Mouse (Mus musculus): ENCODE data around the gene Ago3. TPM values are rescaled to one million over a fixed set of nuclear protein-coding genes. Genes with fewer than 3 reads are reported as not detected.

Gene Ago3
- total and polyA plus RNA-seq, 3 experiments = 7.3 to 7.9 TPM; not detected in 1

DNA sequence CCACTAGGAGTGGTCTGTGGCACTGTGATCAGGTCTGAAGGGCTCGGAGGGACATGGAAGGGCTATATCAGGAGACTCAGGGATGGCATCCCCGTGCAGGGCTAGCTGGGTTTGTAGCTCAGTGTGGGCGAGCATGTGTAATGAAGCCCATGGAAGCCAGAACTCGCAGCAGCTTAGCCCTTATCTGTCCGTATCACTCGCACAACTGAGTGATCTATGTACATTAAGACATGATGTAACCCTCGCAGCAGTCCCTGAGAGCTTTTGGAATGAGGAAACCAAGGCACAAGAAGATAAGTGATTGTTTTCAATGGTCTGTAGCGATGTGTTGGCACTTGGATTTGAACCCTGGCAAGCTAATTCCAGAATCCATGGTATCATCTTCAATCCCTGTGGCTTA lies 145.8 kb downstream of the Ago3 start:
- Histone ChIP-seq H3K79me2 (ENCODE audit: control insufficient read depth, insufficient read depth, low read length, poor library complexity) (no peaks in the 10 kb centered on the region), H3K4me1 (ENCODE audit: control insufficient read depth in 1 of 2, insufficient read depth in 2 of 2, low read length in 2 of 2) (peaks cover 0 to 6% of the 10 kb centered on the region in 2 experiments; a peak in 3 of 4 replicates), H3K27me3 (ENCODE audit: control insufficient read depth in 1 of 2, insufficient read depth in 2 of 2, low read length in 2 of 2) (0 out of 4 replicates have a peak, but pooled peaks cover 0 to 2% of the 10 kb centered on the region in 2 experiments), H3K27ac (ENCODE audit: control insufficient read depth, low read depth, low read length) (no peak overlapping the region), H3K36me3 (ENCODE audit: control insufficient read depth in 1 of 2, insufficient read depth in 2 of 2, low read length in 2 of 2) (no peaks in the 10 kb centered on the region; a peak in 1 of 4 replicates), H3K4me3 (ENCODE audit: control insufficient read depth in 1 of 2, insufficient read depth in 1 of 2, low read depth in 2 of 2, low read length in 2 of 2) (peak overlapping the region in 1 of 2 experiments; percentile 24; a peak in 1 of 4 replicates), H3K9ac (ENCODE audit: control insufficient read depth, low read depth, low read length, poor library complexity, severe bottlenecking) (peak overlapping the region; percentile 9; the same call in 1 of the 2 replicates), H3K9me3 (replicated peaks; ENCODE audit: insufficient read depth, low read length) (no peaks in the 10 kb centered on the region)
- no peak for TF ChIP-seq JUND (IDR thresholded peaks at IDR 0.05; ENCODE audit: low read depth, low read length)
- peak; percentile 69 for TF ChIP-seq GATA1 (IDR thresholded peaks at IDR 0.05; ENCODE audit: low read depth, low read length)
- TF ChIP-seq TCF12 (IDR thresholded peaks at IDR 0.05; ENCODE audit: low read depth, low read length) = 0 out of 2 replicates have a peak, but pooled peaks have one; percentile 43
- TF ChIP-seq EP300 (IDR thresholded peaks at IDR 0.05; ENCODE audit: low read depth in 1 of 2, low read length in 2 of 2) = peak; percentile 18 to 43; a peak in 3 of 4 replicates
- no peak for TF ChIP-seq GABPA (IDR thresholded peaks at IDR 0.05; ENCODE audit: low read depth, low read length)
- 0 out of 2 replicates have a peak, but pooled peaks have one; percentile 29 for TF ChIP-seq MAX (IDR thresholded peaks at IDR 0.05; ENCODE audit: low read length)
- TF ChIP-seq ZKSCAN1 (IDR thresholded peaks at IDR 0.05; ENCODE audit: low read depth, low read length) = no peak
- TF ChIP-seq ZC3H11A (IDR thresholded peaks at IDR 0.05; ENCODE audit: low read depth, low read length) = no peak
- no peak for TF ChIP-seq SIN3A (IDR thresholded peaks at IDR 0.05; ENCODE audit: low read length)
- peak; percentile 24; the same call in 1 of the 2 replicates for TF ChIP-seq NRF1 (IDR thresholded peaks at IDR 0.05; ENCODE audit: insufficient read depth, low read depth, low read length, poor library complexity, severe bottlenecking)
- TF ChIP-seq ETS1 (IDR thresholded peaks at IDR 0.05; ENCODE audit: low read depth, low read length) = peak; percentile 62
- peak; percentile 65 for DNase-seq (ENCODE audit: low read depth, low spot score)

DNA sequence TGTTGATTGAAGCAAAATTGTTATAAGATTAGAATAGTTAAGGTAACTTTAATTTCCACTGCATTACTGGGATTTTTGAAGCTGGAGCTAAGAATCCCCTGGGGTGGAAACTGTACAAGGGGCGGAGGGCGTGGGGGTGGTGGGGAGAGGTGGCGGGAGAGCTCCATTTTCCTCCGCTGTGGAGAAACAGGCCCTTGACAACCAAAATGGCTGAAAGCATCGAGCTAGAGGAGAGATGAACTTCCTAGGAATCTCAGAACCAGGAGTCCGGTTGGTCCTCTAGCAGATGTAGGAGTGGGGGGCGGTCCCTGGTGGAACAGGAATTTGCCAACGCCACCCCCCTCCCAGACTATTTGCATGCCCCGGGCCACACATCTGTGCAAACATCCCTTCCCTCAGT lies 147.7 kb downstream of the Ago3 start:
- no peaks in the 10 kb centered on the region; a peak in 1 of 4 replicates for H3K36me3 ChIP-seq (ENCODE audit: control insufficient read depth in 1 of 2, insufficient read depth in 2 of 2, low read length in 2 of 2)
- H3K79me2 ChIP-seq (ENCODE audit: control insufficient read depth, insufficient read depth, low read length, poor library complexity) = no peaks in the 10 kb centered on the region
- no peak overlapping the region for H3K4me3 ChIP-seq (ENCODE audit: control insufficient read depth in 1 of 2, insufficient read depth in 1 of 2, low read depth in 2 of 2, low read length in 2 of 2)
- TF ChIP-seq GABPA (IDR thresholded peaks at IDR 0.05; ENCODE audit: low read depth, low read length) = no peak
- TF ChIP-seq E2F4 (IDR thresholded peaks at IDR 0.05; ENCODE audit: borderline replicate concordance, low read depth, low read length) = no peak
- no peak for TF ChIP-seq USF2 (IDR thresholded peaks at IDR 0.05; ENCODE audit: borderline replicate concordance in 1 of 2, insufficient read depth in 1 of 2, low read depth in 1 of 2, low read length in 2 of 2)
- H3K9ac ChIP-seq (ENCODE audit: control insufficient read depth, low read depth, low read length, poor library complexity, severe bottlenecking) = no peak overlapping the region
- H3K27me3 ChIP-seq (ENCODE audit: control insufficient read depth in 1 of 2, insufficient read depth in 2 of 2, low read length in 2 of 2) = no peaks in the 10 kb centered on the region
- no peak for DNase-seq (ENCODE audit: low read depth, low spot score)
- H3K27ac ChIP-seq (ENCODE audit: control insufficient read depth, low read depth, low read length) = no peak overlapping the region
- H3K4me1 ChIP-seq (ENCODE audit: control insufficient read depth in 1 of 2, insufficient read depth in 2 of 2, low read length in 2 of 2) = peaks cover 0 to 6% of the 10 kb centered on the region in 2 experiments; a peak in 3 of 4 replicates
- H3K9me3 ChIP-seq (replicated peaks; ENCODE audit: insufficient read depth, low read length) = no peaks in the 10 kb centered on the region

Other genes with a start within 250 kb of the Ago3 start
- gene Thrap3, start 226.8 kb downstream of the Ago3 start, total RNA-seq (2012; rRNA removed) = 158 and 177 TPM in 2 replicates
- gene Thrap3, start 226.8 kb downstream of the Ago3 start, polyA plus RNA-seq (2012; ENCODE audit: insufficient read depth in 1 of 2, insufficient read length in 2 of 2, low read depth in 1 of 2, low replicate concordance in 2 of 2, missing spikeins in 1 of 2) = 100 to 1,000 TPM; 310 to 471 TPM
- gene Map7d1, start 173.2 kb downstream of the Ago3 start, total RNA-seq (2012; rRNA removed) = 15.4 and 16.4 TPM in 2 replicates
- gene Map7d1, start 173.2 kb downstream of the Ago3 start, polyA plus RNA-seq (2012; ENCODE audit: insufficient read depth in 1 of 2, insufficient read length in 2 of 2, low read depth in 1 of 2, low replicate concordance in 2 of 2, missing spikeins in 1 of 2) = 10 to 100 TPM in 1 of 2 experiments, not detected in 1; 58.2 TPM
- gene Trappc3, start 167.2 kb downstream of the Ago3 start, total RNA-seq (2012; rRNA removed) = 66.6 and 71.0 TPM in 2 replicates
- 10 to 100 TPM in 1 of 2 experiments, not detected in 1; 72.0 TPM for gene Trappc3, start 167.2 kb downstream of the Ago3 start, polyA plus RNA-seq (2012; ENCODE audit: insufficient read depth in 1 of 2, insufficient read length in 2 of 2, low read depth in 1 of 2, low replicate concordance in 2 of 2, missing spikeins in 1 of 2)
- gene Col8a2, start 142.8 kb downstream of the Ago3 start, total RNA-seq (2012; rRNA removed) = not detected in 2 replicates
- gene Col8a2, start 142.8 kb downstream of the Ago3 start, polyA plus RNA-seq (2012; ENCODE audit: insufficient read depth in 1 of 2, insufficient read length in 2 of 2, low read depth in 1 of 2, low replicate concordance in 2 of 2, missing spikeins in 1 of 2) = not detected
- gene Adprhl2, start 107.9 kb downstream of the Ago3 start, total RNA-seq (2012; rRNA removed) = 53.2 and 62.0 TPM in 2 replicates
- 10 to 100 TPM in 1 of 2 experiments, not detected in 1; 53.7 TPM for gene Adprhl2, start 107.9 kb downstream of the Ago3 start, polyA plus RNA-seq (2012; ENCODE audit: insufficient read depth in 1 of 2, insufficient read length in 2 of 2, low read depth in 1 of 2, low replicate concordance in 2 of 2, missing spikeins in 1 of 2)
- 0.20 TPM in 1 of 2 replicates, not detected in the other for gene Tekt2, start 103.9 kb downstream of the Ago3 start, total RNA-seq (2012; rRNA removed)
- gene Tekt2, start 103.9 kb downstream of the Ago3 start, polyA plus RNA-seq (2012; ENCODE audit: insufficient read depth in 1 of 2, insufficient read length in 2 of 2, low read depth in 1 of 2, low replicate concordance in 2 of 2, missing spikeins in 1 of 2) = under 1 TPM in 1 of 2 experiments, not detected in 1; 0.25 TPM
- gene Ago1, start 39.0 kb upstream of the Ago3 start, total RNA-seq (2012; rRNA removed) = 5.4 and 6.0 TPM in 2 replicates
- gene Ago1, start 39.0 kb upstream of the Ago3 start, polyA plus RNA-seq (2012; ENCODE audit: insufficient read depth in 1 of 2, insufficient read length in 2 of 2, low read depth in 1 of 2, low replicate concordance in 2 of 2, missing spikeins in 1 of 2) = 100 to 1,000 TPM in 1 of 2 experiments, 10 to 100 TPM in 1; 15.4 to 312 TPM
- 0.39 and 0.42 TPM in 2 replicates for gene Ago4, start 103.9 kb upstream of the Ago3 start, total RNA-seq (2012; rRNA removed)
- 1 to 10 TPM in 1 of 2 experiments, not detected in 1; 1.8 TPM for gene Ago4, start 103.9 kb upstream of the Ago3 start, polyA plus RNA-seq (2012; ENCODE audit: insufficient read depth in 1 of 2, insufficient read length in 2 of 2, low read depth in 1 of 2, low replicate concordance in 2 of 2, missing spikeins in 1 of 2)
- 42.0 and 46.9 TPM in 2 replicates for gene Clspn, start 127.4 kb upstream of the Ago3 start, total RNA-seq (2012; rRNA removed)
- 100 to 1,000 TPM in 1 of 2 experiments, 10 to 100 TPM in 1; 64.0 to 618 TPM for gene Clspn, start 127.4 kb upstream of the Ago3 start, polyA plus RNA-seq (2012; ENCODE audit: insufficient read depth in 1 of 2, insufficient read length in 2 of 2, low read depth in 1 of 2, low replicate concordance in 2 of 2, missing spikeins in 1 of 2)
- not detected in 2 replicates for gene 5730409E04Rik, start 180.3 kb upstream of the Ago3 start, total RNA-seq (2012; rRNA removed)
- gene 5730409E04Rik, start 180.3 kb upstream of the Ago3 start, polyA plus RNA-seq (2012; ENCODE audit: insufficient read depth in 1 of 2, insufficient read length in 2 of 2, low read depth in 1 of 2, low replicate concordance in 2 of 2, missing spikeins in 1 of 2) = not detected
- 201 and 224 TPM in 2 replicates for gene Psmb2, start 248.1 kb upstream of the Ago3 start, total RNA-seq (2012; rRNA removed)
- 100 to 1,000 TPM in 1 of 2 experiments, not detected in 1; 433 TPM for gene Psmb2, start 248.1 kb upstream of the Ago3 start, polyA plus RNA-seq (2012; ENCODE audit: insufficient read depth in 1 of 2, insufficient read length in 2 of 2, low read depth in 1 of 2, low replicate concordance in 2 of 2, missing spikeins in 1 of 2)

All from MEL (cell line).